Mouse (Mus musculus): Measurements from ENCODE around the gene Sept11. TPM values are rescaled to one million over a fixed set of nuclear protein-coding genes. Genes with fewer than 3 reads are reported as not detected.

Gene Sept11
- 63.3 TPM for polyA plus RNA-seq (2017; shearing (Covaris generic))

GRCm38 (mm10) chr5:93092857-93093622 lies at the start of gene Sept11:
Sept11 (plus strand) TSS chr5:93093437.

GRCm38 (mm10) chr5:93044584-93045370 lies 48.5 kb upstream of the Sept11 start, which contains the start of gene Sowahb:
Sowahb (minus strand) TSS chr5:93045022.

GRCm38 (mm10) chr5:93206109-93207005 lies 113.1 kb downstream of the Sept11 start, which contains the start of the genes Ccni and 2010109A12Rik:
Ccni (minus strand) TSS chr5:93206495.
2010109A12Rik (plus strand) TSS chr5:93206518.

Other genes with a start within 250 kb of the Sept11 start
- 0.10 TPM for gene Sowahb, start 48.4 kb upstream of the Sept11 start, polyA plus RNA-seq (2017; shearing (Covaris generic))
- gene Ccni, start 113.1 kb downstream of the Sept11 start, polyA plus RNA-seq (2017; shearing (Covaris generic)): 153 TPM
- 3.0 TPM for gene 2010109A12Rik, start 113.1 kb downstream of the Sept11 start, polyA plus RNA-seq (2017; shearing (Covaris generic))
- gene Ccng2, start 173.8 kb downstream of the Sept11 start, polyA plus RNA-seq (2017; shearing (Covaris generic)): 107 TPM